Mouse (Mus musculus): ENCODE results near the gene Dusp27. TPM values are rescaled to one million over a fixed set of nuclear protein-coding genes. Genes with fewer than 3 reads are reported as not detected.

Gene Dusp27
- polyA plus RNA-seq, 1 experiment from 2014 or later, result 4.7 TPM

DNA sequence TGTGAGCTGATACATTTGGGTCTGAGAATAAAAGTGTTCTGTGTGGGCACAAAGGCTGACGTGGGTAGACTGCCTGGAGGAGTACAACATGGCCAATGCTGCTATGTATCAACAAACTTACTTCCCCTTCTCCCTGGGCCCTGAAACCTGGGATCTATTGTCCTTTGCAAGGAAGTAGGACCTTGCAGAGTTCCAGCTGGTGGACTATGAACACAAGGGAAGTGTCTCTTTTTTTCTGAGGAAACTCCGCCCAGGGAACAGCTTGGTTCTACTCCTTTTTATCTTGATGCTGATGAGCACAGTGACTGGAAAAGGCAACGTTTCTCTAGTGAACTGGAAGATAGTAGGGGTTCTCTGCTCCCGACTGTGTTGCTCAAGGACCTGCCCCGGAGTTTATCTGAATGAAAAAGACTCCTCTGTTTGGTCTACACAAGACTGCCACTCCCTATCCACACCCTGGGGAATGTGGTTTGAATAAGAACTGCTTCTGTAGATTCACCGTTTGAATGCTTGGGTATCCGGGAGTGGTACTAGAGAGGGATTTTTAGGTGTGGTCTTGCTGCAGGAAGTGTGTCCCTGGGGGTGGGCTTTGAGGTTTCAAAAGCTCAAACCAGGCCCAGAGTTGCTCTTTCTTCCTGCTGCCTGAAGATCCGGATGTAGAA lies 2.7 kb downstream of the Dusp27 start:
- no peak overlapping the region for H3K9ac ChIP-seq (ENCODE audit: low read length)
- DNase-seq (ENCODE audit: low spot score) (no peak), ATAC-seq (ENCODE audit: insufficient read depth, low FRiP score, low TSS enrichment) (no peak)
- no peaks in the 10 kb centered on the region for H3K27me3 ChIP-seq (ENCODE audit: control insufficient read depth, insufficient read depth, low read length)
- 71% methylated on average over 8 of the region's 8 CpGs for WGBS
- no peak overlapping the region for H3K4me2 ChIP-seq (ENCODE audit: low read depth)
- no peaks in the 10 kb centered on the region for H3K36me3 ChIP-seq (ENCODE audit: control insufficient read depth, insufficient read depth, low read length)
- H3K4me1 ChIP-seq (ENCODE audit: control insufficient read depth, insufficient read depth, low read length), result 0 out of 2 replicates have a peak, but pooled peaks cover 2% of the 10 kb centered on the region
- H3K27ac ChIP-seq (ENCODE audit: low read depth, low read length), result no peak overlapping the region
- no peak overlapping the region for H3K4me3 ChIP-seq (ENCODE audit: low read depth, low read length)
- H3K9me3 ChIP-seq (ENCODE audit: control insufficient read depth, low read length), result no peaks in the 10 kb centered on the region

DNA sequence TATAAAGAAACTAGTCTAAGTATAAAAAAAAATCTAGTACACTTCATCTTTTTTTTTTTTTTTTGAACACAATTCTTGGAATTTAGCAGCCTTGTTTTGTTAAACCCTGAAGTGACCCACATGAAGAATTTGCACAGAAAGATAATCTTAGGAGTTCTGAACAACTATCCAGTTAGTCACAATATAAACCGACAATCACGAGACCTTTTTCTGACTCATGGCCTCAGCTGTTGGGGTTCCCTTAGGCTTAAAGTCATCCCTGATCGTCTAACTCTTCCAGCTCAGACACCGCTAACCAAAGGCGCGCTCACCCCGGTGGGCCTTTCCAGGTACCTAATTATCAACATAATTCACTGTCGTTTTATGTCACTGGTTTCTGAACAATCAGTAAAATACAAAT lies 4.0 kb downstream of the Dusp27 start:
- H3K4me1 ChIP-seq (ENCODE audit: control insufficient read depth, insufficient read depth, low read length), result 0 out of 2 replicates have a peak, but pooled peaks cover 2% of the 10 kb centered on the region
- no peak overlapping the region for H3K27ac ChIP-seq (ENCODE audit: low read depth, low read length)
- no peak for ATAC-seq (ENCODE audit: insufficient read depth, low FRiP score, low TSS enrichment)
- no peak for DNase-seq (ENCODE audit: low spot score)
- H3K27me3 ChIP-seq (ENCODE audit: control insufficient read depth, insufficient read depth, low read length), result no peaks in the 10 kb centered on the region
- H3K4me3 ChIP-seq (ENCODE audit: low read depth, low read length), result no peak overlapping the region
- H3K9me3 ChIP-seq (ENCODE audit: control insufficient read depth, low read length), result no peaks in the 10 kb centered on the region
- 95% methylated on average over 8 of the region's 8 CpGs for WGBS
- no peaks in the 10 kb centered on the region for H3K36me3 ChIP-seq (ENCODE audit: control insufficient read depth, insufficient read depth, low read length)
- no peak overlapping the region for H3K9ac ChIP-seq (ENCODE audit: low read length)
- H3K4me2 ChIP-seq (ENCODE audit: low read depth), result no peak overlapping the region

DNA sequence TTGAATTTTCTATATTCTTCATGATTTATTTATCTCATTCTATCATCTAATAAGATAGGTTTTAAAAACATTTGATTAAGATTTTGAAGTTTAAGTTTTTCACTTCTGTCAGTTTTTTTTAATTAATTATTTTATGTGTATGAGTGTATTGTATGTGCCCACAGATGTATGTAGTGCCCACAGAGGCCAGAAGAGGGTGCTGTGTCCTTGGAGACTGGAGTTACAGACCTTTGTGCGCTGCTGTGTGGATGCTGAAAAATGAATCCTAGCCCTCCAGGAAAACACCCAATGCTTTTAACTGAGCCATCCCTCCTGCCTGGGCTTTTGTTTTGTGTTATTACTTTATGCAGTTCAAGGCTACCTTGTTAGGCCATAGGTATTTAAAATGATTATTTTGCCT lies 4.7 kb downstream of the Dusp27 start:
- Histone ChIP-seq H3K27ac (ENCODE audit: low read depth, low read length) (no peak overlapping the region), H3K36me3 (ENCODE audit: control insufficient read depth, insufficient read depth, low read length) (no peaks in the 10 kb centered on the region), H3K4me2 (ENCODE audit: low read depth) (no peak overlapping the region), H3K9me3 (ENCODE audit: control insufficient read depth, low read length) (no peaks in the 10 kb centered on the region), H3K4me1 (ENCODE audit: control insufficient read depth, insufficient read depth, low read length) (0 out of 2 replicates have a peak, but pooled peaks cover 2% of the 10 kb centered on the region), H3K9ac (ENCODE audit: low read length) (no peak overlapping the region), H3K27me3 (ENCODE audit: control insufficient read depth, insufficient read depth, low read length) (no peaks in the 10 kb centered on the region), H3K4me3 (ENCODE audit: low read depth, low read length) (no peak overlapping the region)
- no peak for DNase-seq (ENCODE audit: low spot score)
- ATAC-seq (ENCODE audit: insufficient read depth, low FRiP score, low TSS enrichment), result no peak
- WGBS, result 79% methylated on average over 1 of the region's 1 CpGs

DNA sequence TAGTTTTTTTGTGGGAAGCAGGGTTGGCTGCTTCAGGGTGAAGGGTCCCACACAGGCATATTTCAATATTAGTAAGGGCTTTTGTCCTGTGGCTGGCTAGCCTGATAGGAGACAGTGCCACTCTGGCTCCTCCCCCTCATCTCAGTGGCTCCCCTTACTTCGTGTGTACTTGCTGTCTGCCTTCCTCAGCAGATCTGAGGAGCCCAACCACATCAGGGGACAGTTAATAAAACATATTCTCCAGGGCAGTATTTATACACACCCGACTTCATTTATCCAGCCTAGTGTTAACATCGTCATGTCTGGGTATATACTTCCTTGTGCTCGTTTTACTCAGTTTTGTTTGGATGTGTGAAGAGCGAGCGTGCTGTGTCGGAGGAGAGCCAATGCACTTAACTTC lies 5.6 kb downstream of the Dusp27 start:
- Histone ChIP-seq H3K9me3 (ENCODE audit: control insufficient read depth, low read length) (no peaks in the 10 kb centered on the region), H3K36me3 (ENCODE audit: control insufficient read depth, insufficient read depth, low read length) (no peaks in the 10 kb centered on the region), H3K4me3 (ENCODE audit: low read depth, low read length) (no peak overlapping the region), H3K9ac (ENCODE audit: low read length) (no peak overlapping the region), H3K4me1 (ENCODE audit: control insufficient read depth, insufficient read depth, low read length) (0 out of 2 replicates have a peak, but pooled peaks cover 2% of the 10 kb centered on the region), H3K4me2 (ENCODE audit: low read depth) (no peak overlapping the region), H3K27ac (ENCODE audit: low read depth, low read length) (no peak overlapping the region), H3K27me3 (ENCODE audit: control insufficient read depth, insufficient read depth, low read length) (no peaks in the 10 kb centered on the region)
- no peak for DNase-seq (ENCODE audit: low spot score)
- WGBS, result 79% methylated on average over 7 of the region's 7 CpGs
- no peak for ATAC-seq (ENCODE audit: insufficient read depth, low FRiP score, low TSS enrichment)

DNA sequence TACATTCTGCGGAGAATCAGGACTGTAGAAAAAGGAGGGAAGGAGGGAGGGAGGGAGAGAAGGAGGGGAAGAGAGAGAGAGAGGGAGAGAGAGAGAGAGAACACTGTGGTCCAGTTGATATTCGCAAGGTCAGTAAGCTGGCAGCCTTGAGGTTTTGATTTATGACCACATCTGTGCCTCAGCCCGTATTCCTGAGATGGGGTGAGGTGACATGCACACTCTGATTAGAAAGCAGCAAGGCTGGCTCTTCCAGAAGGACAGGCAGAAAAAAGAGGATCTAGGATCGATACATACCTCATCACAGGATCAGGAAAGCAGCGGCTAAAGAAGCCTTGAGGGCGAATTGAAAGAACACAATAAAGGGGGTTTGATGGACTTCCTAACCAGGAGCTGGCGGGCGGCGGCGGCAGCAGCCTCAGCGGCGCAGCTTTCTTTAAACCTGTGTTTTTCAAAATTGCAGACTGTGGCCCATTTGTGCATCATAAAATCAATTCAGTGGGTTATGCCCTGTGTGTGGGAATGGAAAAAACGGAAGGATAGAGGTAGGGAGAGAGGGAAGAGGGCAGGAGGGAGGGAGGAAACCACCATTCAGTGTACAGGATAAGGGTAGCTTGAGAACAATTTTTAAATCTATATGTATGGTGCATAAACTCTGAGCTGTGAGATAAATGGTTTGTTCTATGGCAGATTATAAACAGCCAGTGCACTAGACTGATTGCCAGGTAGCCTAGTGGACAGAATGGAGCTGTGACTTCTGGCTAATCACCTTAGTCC lies 9.7 kb downstream of the Dusp27 start:
- Histone ChIP-seq H3K4me2 (ENCODE audit: low read depth) (no peak overlapping the region), H3K9ac (ENCODE audit: low read length) (no peak overlapping the region), H3K9me3 (ENCODE audit: control insufficient read depth, low read length) (no peaks in the 10 kb centered on the region), H3K27me3 (ENCODE audit: control insufficient read depth, insufficient read depth, low read length) (no peaks in the 10 kb centered on the region), H3K27ac (ENCODE audit: low read depth, low read length) (peak overlapping the region; percentile 39), H3K4me3 (ENCODE audit: low read depth, low read length) (no peak overlapping the region), H3K4me1 (ENCODE audit: control insufficient read depth, insufficient read depth, low read length) (no peaks in the 10 kb centered on the region), H3K36me3 (ENCODE audit: control insufficient read depth, insufficient read depth, low read length) (no peaks in the 10 kb centered on the region)
- DNase-seq (ENCODE audit: low spot score) (no peak), ATAC-seq (ENCODE audit: insufficient read depth, low FRiP score, low TSS enrichment) (0 out of 2 replicates have a peak, but pooled peaks have one; percentile 45)
- WGBS, result 66% methylated on average over 13 of the region's 13 CpGs

DNA sequence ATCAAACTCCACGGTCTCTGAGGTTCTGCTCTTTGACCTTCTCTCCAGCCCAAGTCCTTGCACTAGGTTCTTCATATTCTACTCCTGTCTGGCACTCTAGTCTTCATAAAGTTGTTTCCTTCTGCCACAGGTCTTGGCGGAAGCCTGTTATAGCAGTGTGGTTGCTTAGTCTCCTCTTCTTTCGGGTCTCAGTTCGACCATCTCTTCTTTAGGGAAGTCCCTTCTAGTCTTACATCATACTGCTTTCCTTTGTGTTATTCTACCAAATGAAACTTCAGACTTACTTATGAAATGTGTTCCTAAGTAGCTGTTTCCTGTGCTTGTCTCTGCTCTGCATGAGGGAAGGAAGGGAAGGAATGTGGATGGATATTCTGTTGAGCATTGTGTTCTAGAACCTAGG lies 12.0 kb downstream of the Dusp27 start:
- ATAC-seq (ENCODE audit: insufficient read depth, low FRiP score, low TSS enrichment), result no peak
- H3K4me2 ChIP-seq (ENCODE audit: low read depth), result no peak overlapping the region
- DNase-seq (ENCODE audit: low spot score), result no peak
- no peak overlapping the region for H3K27ac ChIP-seq (ENCODE audit: low read depth, low read length)
- H3K27me3 ChIP-seq (ENCODE audit: control insufficient read depth, insufficient read depth, low read length), result no peaks in the 10 kb centered on the region
- H3K36me3 ChIP-seq (ENCODE audit: control insufficient read depth, insufficient read depth, low read length), result no peaks in the 10 kb centered on the region
- 95% methylated on average over 4 of the region's 4 CpGs for WGBS
- H3K9ac ChIP-seq (ENCODE audit: low read length), result no peak overlapping the region
- no peaks in the 10 kb centered on the region for H3K4me1 ChIP-seq (ENCODE audit: control insufficient read depth, insufficient read depth, low read length)
- no peaks in the 10 kb centered on the region for H3K9me3 ChIP-seq (ENCODE audit: control insufficient read depth, low read length)
- no peak overlapping the region for H3K4me3 ChIP-seq (ENCODE audit: low read depth, low read length)

DNA sequence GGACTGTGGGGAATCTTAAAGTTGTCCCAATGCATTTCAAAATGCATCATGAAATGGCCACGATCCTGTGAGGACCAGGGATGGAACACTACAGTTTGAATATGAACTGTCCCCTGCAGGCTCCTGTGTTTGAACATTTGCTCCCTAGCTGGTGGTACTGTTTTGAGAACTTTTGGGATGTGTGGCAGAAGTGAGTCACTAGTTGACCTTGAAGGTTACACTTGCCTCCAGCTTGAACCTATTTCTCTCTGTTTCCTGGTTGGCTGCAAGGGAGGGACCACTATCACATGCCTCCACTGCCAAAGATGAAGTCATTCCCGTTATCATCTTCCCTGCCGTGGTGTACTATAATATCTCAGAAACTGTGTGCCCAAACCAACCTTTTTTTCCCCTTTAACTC lies 12.7 kb downstream of the Dusp27 start:
- Histone ChIP-seq H3K4me3 (ENCODE audit: low read depth, low read length) (no peak overlapping the region), H3K9ac (ENCODE audit: low read length) (no peak overlapping the region), H3K27ac (ENCODE audit: low read depth, low read length) (no peak overlapping the region), H3K9me3 (ENCODE audit: control insufficient read depth, low read length) (no peaks in the 10 kb centered on the region), H3K4me1 (ENCODE audit: control insufficient read depth, insufficient read depth, low read length) (no peaks in the 10 kb centered on the region), H3K36me3 (ENCODE audit: control insufficient read depth, insufficient read depth, low read length) (no peaks in the 10 kb centered on the region), H3K4me2 (ENCODE audit: low read depth) (no peak overlapping the region), H3K27me3 (ENCODE audit: control insufficient read depth, insufficient read depth, low read length) (no peaks in the 10 kb centered on the region)
- ATAC-seq (ENCODE audit: insufficient read depth, low FRiP score, low TSS enrichment) (no peak), DNase-seq (ENCODE audit: low spot score) (no peak)
- 92% methylated on average over 3 of the region's 3 CpGs for WGBS

DNA sequence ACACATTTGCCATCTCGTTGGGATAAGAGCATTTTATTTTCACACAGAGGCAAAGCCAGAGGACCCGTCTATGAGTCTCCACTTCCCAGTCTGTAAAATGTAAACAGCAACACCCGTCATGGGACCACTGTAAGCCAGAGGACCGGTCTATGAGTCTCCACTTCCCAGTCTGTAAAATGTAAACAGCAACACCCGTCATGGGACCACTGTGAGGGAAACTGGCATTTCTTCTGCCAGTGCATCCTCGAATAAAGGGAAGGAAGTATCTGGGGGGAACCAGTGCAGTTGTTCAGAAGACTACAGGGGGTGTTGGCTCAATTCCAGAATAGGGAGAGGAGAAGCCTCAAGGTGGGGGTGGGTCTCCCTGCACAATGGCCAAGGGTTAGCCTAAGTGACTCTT lies 22.3 kb downstream of the Dusp27 start:
- H3K27ac ChIP-seq (ENCODE audit: low read depth, low read length), result no peak overlapping the region
- H3K4me2 ChIP-seq (ENCODE audit: low read depth), result no peak overlapping the region
- DNase-seq (ENCODE audit: low spot score) (no peak), ATAC-seq (ENCODE audit: insufficient read depth, low FRiP score, low TSS enrichment) (no peak)
- no peak overlapping the region for H3K9ac ChIP-seq (ENCODE audit: low read length)
- H3K9me3 ChIP-seq (ENCODE audit: control insufficient read depth, low read length), result no peaks in the 10 kb centered on the region
- H3K4me1 ChIP-seq (ENCODE audit: control insufficient read depth, insufficient read depth, low read length), result no peaks in the 10 kb centered on the region
- no peak overlapping the region for H3K4me3 ChIP-seq (ENCODE audit: low read depth, low read length)
- H3K36me3 ChIP-seq (ENCODE audit: control insufficient read depth, insufficient read depth, low read length), result no peaks in the 10 kb centered on the region
- WGBS, result 86% methylated on average over 6 of the region's 6 CpGs
- H3K27me3 ChIP-seq (ENCODE audit: control insufficient read depth, insufficient read depth, low read length), result no peaks in the 10 kb centered on the region

DNA sequence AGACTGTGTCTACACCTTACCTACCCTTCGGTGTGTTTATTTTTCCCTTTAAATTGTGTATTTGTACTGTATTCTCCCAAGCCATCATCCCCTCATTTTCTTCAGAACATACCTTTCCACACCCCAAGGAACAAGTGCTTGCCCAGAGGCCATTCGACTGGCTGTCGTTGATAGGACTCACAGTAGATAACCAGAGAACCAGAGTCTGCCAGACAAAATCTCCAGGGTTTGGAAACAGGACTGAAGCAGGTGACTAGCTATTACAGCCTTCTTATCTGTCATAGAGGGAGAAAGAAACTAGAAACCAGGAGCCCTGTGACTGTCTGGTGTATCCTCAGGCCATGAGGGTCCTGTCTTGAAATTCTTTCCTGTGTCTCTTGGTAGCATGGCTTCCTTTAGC lies 22.9 kb downstream of the Dusp27 start:
- no peaks in the 10 kb centered on the region for H3K27me3 ChIP-seq (ENCODE audit: control insufficient read depth, insufficient read depth, low read length)
- no peak for ATAC-seq (ENCODE audit: insufficient read depth, low FRiP score, low TSS enrichment)
- H3K36me3 ChIP-seq (ENCODE audit: control insufficient read depth, insufficient read depth, low read length), result no peaks in the 10 kb centered on the region
- no peak overlapping the region for H3K27ac ChIP-seq (ENCODE audit: low read depth, low read length)
- WGBS, result 91% methylated on average over 3 of the region's 3 CpGs
- H3K4me3 ChIP-seq (ENCODE audit: low read depth, low read length), result no peak overlapping the region
- H3K9ac ChIP-seq (ENCODE audit: low read length), result no peak overlapping the region
- DNase-seq (ENCODE audit: low spot score), result no peak
- H3K4me1 ChIP-seq (ENCODE audit: control insufficient read depth, insufficient read depth, low read length), result no peaks in the 10 kb centered on the region
- no peaks in the 10 kb centered on the region for H3K9me3 ChIP-seq (ENCODE audit: control insufficient read depth, low read length)
- H3K4me2 ChIP-seq (ENCODE audit: low read depth), result no peak overlapping the region
